Mouse (Mus musculus) large intestine, adult 2 months (tissue): ENCODE data around the gene Dad1. TPM values are rescaled to one million over a fixed set of nuclear protein-coding genes. Genes with fewer than 3 reads are reported as not detected.
A peak's percentile ranks its signal among the peaks of the same experiment; 100 is the strongest.

ENCODE experiments used
- DNase-seq: peaks from one replicate; pipeline ENCODE4 v3.0.0-alpha.2; 2012; ENCODE audit warnings: low read depth, low spot score
- WGBS: fragments of 180-500 bp; shearing (Covaris S2); methylation state at CpG from one replicate; pipeline ENCODE4 v1.1.7; 2018; 5-methylcytosine and 5-hydroxymethylcytosine counted together
- polyA plus RNA-seq: library from polyadenylated mRNA; depleted of rRNA; stranded (reverse); fragments of >200 nt; gene quantifications from 2 replicates; pipeline ENCODE4 v1.2.3, GENCODE M21; 2012

The Dad1 gene
- polyA plus RNA-seq, 1 experiment, result 904 TPM

DNA sequence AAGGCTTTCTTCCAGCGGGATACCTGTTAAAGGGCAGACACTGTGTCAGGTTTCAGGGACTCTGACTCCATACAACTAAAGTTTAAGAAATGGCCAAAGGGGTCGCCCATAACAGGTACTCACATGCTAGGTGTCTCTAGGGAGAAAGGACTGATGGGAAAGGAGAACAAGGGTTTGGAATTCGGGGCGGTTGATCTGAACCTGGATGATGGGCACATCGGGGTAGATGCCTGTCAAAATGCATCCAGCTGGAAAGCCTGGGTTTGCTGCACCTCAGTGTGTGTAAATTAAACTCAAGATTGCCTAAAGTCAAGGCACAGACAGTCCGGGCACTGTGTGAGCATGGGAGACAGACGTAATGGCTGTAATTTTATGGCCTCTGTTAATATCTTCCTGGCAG, 25.4 kb downstream of the Dad1 start:
- DNase-seq, result no peak
- WGBS, result 41% methylated on average over 7 of the region's 7 CpGs

DNA sequence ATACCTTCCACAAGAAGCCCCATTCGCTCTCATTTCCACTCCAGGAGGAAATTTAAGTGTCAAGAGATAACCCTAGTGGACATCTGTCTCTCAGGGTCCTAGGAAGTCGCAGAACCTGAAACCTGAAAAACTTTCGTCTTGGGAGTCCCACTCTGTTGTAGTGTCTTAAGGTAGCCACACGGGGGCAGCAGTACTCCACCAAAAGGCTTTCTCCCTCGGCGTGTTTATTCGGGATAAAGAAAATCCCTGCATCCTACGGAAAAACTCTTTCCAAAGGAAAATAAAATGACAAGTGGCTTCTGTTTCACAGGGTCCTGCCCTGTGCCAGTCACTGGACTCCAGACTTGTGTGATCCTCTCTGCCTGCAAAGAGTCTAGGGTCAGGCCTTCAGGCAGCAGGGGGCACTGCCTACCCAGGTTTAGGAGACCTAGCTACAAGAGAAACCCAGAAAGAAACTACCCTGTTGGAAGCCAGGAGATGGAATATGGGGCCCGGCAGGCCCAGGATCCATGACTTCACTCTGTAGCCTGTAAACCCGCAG, 25.9 kb downstream of the Dad1 start:
- no peak for DNase-seq

DNA sequence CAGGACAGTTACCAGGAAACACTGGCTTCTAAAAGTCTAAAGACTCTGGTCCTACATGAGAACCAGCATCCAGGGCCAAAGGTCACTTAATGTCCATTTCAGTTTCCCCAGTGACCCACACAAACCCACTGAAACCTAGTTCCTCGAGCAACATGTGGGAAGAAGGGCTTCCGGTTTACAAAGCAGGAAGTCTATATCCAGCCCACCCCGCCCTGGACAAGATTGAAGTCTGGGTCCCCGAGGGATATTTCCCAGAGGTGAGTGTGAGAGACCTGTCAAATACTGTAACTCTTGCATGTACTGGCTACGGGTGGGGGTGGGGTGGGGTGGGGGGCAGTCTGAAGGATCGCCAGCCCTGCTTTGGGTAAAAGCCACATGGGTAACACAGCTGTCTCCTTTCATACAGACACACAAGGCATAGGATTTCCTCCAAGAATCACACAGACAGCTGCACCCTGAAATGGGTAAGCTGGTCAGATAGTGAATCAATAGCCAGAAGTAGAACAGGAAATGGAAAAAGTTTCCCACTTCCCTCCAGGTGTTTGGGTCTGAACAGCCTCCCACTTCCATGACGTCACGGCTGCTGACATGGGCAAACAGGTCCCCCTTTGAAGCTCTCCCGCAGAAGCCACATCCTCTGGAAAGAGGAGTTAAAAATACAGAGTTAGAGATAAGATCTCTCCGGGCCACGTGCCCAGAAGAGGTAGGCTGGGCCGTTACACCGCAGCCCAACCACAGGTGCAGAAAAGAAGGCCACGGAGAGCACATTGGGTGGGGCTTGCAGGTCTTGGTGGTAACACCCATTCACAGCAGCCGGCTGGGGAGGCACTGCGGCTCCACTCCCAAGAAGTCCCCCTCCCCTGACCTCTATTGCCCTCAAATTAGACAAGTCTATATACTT, 26.7 kb downstream of the Dad1 start:
- WGBS, result 6% methylated on average over 16 of the region's 16 CpGs
- peak; percentile 75 for DNase-seq

More for the DNA sequence above, 25.9 kb downstream of the Dad1 start:
- WGBS, result under 1% methylated on average over 10 of the region's 10 CpGs

DNA sequence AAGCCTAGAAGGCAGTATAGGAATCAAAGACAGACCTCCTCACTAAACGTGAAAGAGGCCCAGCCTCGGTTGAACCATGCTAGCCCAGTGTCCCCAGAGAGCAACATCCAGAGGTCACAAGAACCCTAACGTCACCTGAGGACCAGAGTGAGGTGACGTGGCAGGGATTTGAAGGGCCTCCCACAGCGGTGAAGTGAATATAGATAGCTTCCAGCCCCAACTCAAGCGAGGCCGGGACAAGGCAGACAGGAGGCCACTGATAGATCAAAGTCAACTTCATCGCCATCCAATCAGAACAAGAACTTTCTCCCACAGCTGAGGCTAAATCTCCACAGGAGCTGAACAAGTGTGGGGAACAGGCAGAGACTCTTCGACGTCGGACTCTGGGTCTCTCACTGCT, 28.2 kb downstream of the Dad1 start:
- DNase-seq, result no peak
- 92% methylated on average over 11 of the region's 11 CpGs for WGBS

DNA sequence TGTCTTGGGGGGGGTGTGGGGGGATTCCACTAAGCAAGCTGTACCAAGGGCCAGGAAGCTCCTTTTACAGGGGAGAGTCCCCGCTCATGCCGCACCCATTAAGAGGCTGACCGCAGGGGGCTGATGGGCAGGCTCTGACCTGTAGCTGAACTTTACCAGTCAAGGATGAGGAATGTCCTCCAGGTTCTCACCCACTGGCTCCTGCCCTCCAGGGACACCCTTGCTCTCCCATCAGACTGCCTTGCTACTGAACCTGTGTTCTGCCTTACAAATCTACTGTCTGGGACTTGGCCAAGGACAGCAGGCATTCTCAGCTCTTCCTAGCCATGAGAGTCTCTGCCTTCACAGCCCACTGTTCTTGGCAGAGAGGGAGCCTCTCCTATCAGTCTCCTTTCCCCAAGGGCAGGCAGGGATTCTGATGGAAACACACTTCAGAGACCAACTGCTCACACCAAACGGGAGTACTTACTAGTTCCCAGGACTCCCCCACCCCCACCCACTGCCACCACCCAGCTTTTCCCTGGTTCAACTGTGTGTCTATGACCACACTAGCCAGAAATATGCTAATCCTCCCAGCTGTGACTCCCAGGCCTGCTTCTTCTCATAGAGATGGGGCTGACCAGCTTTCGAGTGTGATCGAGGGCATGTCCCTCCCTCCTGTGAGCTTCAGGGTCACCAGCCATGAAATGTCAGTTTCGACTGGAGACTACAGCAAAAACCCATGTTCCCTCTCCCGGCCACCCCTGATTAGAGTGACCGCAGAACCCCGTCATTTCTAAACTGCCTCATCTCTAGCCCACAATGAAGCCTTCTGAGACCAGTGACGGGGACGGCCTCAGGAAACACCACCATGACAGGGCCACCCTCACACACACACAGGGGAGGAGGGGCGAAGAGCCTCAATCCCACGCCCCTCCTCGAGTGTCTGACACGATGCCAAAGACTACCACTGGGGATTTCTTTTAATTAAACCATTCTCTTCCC, 29.1 kb downstream of the Dad1 start:
- WGBS, result 78% methylated on average over 16 of the region's 16 CpGs
- DNase-seq, result no peak

DNA sequence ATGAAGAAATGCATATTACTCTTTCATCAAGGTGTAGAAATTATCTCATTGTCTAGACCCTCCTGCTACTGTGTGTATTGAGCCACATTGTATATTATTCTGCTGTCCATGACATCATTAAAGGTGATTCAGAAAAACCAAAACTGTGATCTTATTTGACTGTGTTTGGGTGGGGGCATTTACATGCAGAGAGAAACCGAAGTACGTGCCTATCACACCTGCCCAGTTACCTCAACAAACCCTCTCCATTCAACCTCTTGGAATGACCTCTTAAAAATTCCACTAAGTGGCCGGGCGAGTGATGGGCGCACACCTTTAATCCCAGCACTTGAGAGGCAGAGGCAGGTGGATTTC, 29.9 kb downstream of the Dad1 start:
- WGBS, result 90% methylated on average over 5 of the region's 5 CpGs
- no peak for DNase-seq

DNA sequence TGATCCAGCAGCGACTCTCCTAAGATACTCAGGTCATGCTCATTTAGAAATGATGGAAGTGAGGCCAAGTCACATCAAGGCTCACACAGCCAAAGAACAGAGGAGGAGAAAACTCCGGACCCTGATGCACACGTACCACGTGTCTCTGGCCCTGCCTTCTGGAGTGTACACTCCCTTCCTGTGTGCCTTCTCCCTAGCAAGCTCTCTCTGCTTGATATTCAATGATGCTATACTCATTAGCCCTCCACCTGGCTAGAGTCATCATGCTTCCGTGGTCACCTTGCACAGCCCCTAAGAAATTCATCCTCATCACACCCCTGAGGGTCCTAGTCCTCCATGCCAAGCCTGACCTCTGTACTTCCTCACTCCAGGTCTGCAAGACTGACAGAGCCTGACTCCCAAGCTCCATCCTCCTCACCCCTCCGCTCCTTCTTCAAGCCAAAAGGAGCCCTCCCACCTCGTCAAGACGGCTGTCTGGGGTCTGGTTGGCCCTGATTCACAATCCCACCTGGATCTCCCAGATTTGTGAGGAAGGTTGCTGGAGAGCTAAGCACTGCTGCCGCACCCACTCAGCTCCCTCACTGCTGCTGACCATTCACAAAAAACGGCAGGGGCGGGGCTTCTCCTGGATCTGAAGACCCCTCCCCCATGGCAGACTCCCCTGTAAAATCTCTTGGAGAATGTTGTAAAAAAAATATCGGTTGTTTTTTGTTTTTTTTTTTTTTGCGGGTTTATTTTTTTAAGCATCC, 30.4 kb downstream of the Dad1 start:
- DNase-seq, result no peak
- WGBS, result 65% methylated on average over 13 of the region's 13 CpGs

DNA sequence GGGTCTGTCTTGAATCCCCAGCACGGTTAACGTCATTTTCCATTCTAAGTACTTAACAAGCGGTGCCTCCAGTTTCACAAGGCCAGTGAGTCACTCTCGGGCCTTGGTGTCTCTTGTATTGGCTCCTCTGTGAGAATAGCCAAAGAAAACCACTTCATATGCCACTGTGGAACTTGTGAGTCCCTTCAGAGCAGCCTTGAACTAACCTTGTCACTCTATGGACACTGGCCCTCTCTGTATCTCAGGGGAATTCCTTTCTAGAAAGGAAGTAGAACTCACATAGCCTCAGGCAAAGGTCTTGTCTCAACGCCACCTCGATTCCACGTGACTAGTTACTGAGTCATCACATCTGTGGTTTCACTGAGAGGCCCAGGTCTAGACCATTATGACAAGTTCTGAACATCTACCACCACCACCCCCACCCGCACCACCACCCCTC, 31.6 kb downstream of the Dad1 start:
- WGBS, result 70% methylated on average over 8 of the region's 8 CpGs
- DNase-seq, result no peak

DNA sequence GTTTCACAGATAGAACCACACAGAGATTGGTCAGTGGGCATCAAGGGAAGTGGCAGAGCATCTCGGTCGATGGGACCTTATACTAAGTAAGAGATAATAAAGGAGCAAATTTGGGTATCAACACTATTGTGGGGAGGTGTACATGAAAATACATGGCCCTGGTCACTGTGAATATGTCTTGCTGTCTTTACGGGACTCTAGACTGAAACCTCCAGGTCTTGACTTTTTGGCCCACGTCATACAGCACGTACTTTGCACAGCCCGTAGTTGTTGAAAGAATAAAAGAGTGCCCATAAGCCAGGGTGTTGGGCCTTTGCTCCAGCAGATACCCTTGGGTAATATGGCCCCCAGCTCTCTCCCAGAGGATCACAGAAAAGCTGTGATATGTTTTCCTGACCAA, 32.3 kb downstream of the Dad1 start:
- DNase-seq, result no peak

DNA sequence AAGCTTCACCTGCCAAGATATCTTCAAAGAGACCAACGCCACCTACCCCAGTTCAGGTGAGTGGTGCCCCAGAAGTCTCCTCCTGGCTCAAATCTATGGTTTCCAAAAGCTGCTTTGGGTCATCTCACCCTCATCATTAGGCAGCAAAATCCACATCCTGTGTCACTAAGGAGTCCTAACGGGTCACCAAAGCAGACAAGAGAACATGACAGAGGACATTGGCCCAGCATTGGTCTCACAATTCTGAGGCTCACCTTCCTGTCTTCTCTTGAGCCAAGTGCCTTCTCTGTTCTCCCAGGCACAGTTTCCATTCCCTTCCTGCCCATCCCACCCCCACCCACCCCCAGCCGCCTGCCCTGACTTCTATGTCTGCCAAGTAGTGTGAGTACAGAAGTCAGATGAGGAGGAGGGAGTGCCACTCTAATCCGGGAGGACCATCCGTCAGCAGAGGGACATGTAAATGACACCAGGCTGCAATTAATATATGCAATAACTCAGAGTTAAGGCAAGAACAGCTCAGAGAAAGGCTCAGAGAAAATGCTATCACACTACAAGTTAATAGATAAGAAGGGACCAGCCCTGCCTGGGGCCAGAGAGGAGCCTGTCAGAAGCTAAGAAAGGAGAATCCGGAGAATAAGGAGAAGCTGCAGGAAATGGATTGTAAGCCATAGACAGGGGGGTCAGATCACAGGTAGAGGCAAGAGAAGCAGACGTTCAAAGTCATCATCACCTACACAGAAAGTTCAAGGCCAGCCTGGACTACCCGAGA, 33.0 kb downstream of the Dad1 start:
- 77% methylated on average over 8 of the region's 8 CpGs for WGBS
- DNase-seq, result no peak

More for the DNA sequence above, 32.3 kb downstream of the Dad1 start:
- WGBS, result 97% methylated on average over 6 of the region's 6 CpGs

DNA sequence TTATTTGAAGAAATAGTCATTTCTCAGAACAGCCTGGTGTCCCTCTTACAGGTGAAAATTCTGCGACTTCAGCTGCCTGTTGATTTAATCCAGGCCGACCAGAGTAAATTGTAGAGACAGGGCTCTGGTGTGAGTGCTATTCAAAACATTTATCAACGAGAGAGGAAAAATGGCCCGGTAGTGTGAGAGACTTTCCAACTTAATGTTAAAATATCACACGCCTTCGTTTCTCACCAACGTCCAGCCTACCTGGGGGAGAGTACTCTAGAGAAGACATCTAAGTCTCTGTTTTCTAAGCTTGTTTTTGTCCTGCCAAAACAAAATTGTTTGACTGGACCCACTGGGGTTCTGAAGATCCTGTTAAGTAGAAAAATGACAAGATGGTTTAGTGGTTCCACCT, 34.1 kb downstream of the Dad1 start:
- DNase-seq, result no peak
- 70% methylated on average over 7 of the region's 7 CpGs for WGBS

DNA sequence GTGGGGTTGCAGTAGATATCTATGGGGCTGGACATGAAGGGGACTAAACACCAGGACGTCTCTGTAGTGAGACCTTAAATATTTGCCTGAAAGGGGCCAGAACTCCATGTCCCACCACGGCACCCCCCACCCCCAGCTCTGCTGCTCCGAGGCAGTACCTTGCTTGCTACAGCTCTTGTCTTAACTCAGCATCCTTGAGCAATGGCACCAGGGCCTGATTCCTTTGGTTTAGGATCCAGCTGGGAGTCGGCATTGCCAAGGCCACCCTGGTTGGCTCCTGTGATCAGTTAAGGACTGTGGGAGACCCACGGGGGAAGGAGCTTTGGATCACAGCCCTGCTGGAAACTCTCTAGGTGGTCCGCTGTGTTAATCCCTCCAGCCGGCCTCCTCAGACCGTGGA, 34.6 kb downstream of the Dad1 start:
- DNase-seq, result no peak
- WGBS, result 68% methylated on average over 8 of the region's 8 CpGs

DNA sequence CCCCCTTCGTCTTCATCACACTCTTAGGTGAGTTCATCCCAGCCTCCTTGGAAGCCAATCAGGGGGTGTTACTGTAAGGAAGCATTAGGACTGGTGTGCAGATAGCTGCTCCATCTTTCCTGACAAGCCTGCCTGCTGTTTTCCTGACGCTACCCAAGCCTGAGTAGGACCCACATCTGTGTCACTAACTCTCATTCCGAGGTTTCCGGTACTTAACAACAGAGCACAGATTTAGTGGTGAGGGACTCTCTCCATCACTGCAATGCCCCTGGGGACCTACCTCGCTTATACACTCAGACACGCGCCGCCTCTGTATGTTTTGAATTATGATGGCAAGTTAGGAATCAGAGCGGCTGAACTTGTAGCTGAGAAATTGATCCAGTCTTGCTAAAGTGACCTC, 35.2 kb downstream of the Dad1 start:
- WGBS, result 88% methylated on average over 9 of the region's 9 CpGs
- no peak for DNase-seq

DNA sequence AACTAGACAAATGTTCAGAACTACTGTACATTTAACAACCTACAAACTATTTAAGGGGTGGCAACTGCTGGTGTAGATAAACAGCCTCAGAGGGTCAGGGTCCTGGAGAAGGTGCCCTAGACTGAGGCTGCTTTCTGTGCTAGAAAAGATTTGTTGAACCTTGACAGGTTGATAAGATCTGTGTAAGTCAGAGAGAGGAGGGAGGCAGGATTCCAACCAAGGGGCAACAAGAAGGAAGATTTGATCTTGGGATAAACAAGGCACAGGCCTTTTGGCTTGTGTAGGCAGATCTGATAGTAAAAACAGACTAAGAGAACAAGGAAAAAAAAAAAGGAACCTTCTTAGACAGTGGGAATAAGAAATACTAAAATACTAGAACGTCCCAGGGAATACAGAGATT, 35.7 kb downstream of the Dad1 start:
- DNase-seq, result no peak
- WGBS, result 68% methylated on average over 1 of the region's 1 CpGs

DNA sequence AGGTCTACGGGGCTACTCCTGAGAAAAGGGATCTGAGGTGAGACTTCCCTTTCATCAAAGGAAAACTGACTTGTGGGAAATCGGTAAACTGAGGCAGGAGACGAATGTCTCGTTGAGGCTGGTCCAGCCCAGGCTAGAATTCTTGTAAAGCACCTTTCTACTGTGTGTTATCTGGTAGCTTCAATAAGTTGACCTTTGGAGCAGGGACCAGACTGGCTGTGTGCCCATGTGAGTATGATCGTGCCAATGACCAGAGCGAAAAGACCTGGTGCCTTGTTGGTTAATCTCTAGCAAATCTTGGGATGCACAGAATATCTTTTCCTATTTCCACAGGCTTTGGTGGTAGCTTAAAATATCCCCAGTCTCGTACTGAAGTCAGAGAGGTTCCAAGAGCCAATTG, 37.8 kb downstream of the Dad1 start:
- no peak for DNase-seq
- WGBS, result 55% methylated on average over 7 of the region's 7 CpGs

DNA sequence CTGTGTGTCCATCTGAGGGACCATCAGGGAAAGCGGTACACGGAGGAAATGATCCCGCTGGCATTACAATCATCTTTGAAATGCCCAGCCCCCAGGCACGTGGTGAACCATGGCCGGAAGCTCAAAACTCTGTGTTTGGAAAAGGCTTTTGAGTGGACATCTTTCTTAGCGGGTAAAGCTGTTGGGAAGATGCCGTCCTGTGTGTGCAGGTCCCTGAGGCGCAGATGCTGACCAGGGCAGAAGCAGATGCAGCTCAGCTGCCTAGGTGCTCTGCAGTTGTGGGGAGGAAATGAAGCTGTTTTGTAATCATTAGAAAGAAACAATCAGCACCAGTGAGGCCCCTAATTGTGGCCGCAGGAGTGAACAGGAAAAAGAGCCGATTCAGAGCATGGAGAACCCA, 39.0 kb downstream of the Dad1 start:
- DNase-seq, result no peak
- 70% methylated on average over 10 of the region's 10 CpGs for WGBS

DNA sequence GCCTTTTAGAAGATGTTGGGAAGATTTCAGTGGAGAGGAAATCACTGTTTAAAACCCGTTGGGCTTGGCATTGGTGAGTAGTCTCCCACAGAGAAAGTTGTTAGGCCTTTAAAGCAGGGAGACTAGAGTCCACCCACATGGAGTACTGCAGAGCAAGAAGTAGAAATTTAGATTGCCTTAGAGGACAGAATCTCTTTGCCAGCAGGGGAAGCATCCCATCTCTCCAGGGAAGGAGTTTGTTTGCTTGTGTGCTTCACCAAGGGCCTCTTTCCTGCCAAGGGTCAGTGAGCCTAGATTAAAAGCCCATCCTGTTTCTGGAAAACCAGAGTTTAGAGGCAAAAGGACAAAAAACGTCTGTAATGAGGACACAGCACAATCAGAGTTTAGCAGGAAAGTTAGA, 39.4 kb downstream of the Dad1 start:
- 49% methylated on average over 2 of the region's 2 CpGs for WGBS

DNA sequence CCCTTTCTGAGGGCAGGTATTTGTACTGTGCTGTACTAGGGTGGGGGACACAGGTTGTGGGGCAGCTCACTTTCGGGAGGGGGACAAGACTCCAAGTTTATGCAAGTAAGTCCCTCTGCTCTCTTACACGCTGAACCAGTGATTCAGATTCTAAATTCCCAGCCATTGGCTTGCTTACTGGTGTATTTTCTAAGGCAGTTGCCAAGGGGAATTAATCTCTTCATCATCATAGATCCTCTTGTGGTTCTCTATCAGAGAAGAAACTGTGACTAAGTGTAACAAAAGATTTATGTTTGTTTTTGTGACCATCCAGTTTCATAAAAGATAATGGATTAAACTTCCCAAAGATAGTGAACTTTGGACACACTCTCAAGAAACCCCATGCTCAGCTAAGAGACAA, 40.2 kb downstream of the Dad1 start:
- DNase-seq, result no peak
- WGBS, result 78% methylated on average over 2 of the region's 2 CpGs

More for the DNA sequence above, 39.4 kb downstream of the Dad1 start:
- no peak for DNase-seq

DNA sequence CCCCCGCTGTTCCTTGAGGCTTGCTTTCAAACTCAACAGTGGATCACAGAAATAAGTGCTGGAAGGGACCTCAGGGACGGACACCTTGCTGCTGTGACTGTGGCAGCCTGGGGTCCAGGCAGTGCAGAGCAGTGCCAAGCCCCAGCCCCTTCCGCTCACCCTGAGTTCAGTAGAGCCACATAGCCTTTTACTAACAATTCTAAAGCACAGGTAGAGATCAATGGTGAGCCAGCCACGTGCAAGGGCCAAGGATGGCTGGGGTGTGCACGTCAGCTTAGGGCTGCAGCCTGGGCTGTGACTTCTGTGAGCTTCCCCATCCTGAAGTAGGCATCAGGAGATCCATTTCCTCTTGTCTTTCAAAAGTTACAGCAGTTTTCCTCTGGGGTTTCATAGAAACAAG, 42.1 kb downstream of the Dad1 start:
- WGBS, result 92% methylated on average over 5 of the region's 5 CpGs
- DNase-seq, result no peak
